18 mouse cellular contexts compared by ENCODE assay signal in the genomic region with DNA sequence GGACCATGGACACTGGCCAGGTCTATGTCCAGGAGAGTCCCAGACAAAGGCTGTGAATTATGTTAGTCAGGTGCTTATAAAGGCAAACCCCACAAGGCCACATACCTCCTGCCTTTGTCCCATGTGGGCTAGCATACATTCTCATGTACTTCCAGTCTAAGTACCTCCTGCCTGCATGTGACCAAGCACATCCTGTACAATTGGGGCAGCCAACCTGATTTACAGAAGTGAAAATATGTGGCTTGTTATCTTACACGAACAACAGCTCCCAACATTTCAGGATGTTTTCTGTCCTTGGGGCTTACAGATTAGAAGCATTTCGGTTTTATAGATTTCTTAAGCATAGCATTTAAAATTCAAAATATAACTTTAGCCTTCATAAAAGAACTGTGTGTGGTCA. TPM values are rescaled to one million over a fixed set of nuclear protein-coding genes. Genes with fewer than 3 reads are reported as not detected.
DNase-seq lines count a peak whose midpoint lies in the region; ATAC-seq and TF ChIP-seq lines count a peak whose summit lies in the region.
"Had no signal": no experiment of that assay in that cellular context is flagged by ENCODE, and none has a peak within 500 bp of the region (broad histone marks: within the 10 kb centered on the region; RNA-seq: fewer than 3 reads in every experiment).

No protein-coding gene starts in this region.

- DNase-seq in A20 (ENCODE audit: low read depth, low spot score) (peak; percentile 49), G1E (ENCODE audit: low spot score) (no peak)
- no peak for DNase-seq in liver, embryonic 11.5 days (ENCODE audit: low spot score)
- no peak for DNase-seq in hindbrain, embryonic 11.5 days (ENCODE audit: low spot score)
- DNase-seq in forebrain, embryonic 11.5 days (ENCODE audit: low spot score), result no peak
- DNase-seq in spleen, postnatal 14 days (ENCODE audit: low spot score in 2 of 2), result no peak
- DNase-seq: adrenal gland, adult 8-10 months; cerebellum, adult 11 months; cerebellum, postnatal 36 days; forebrain, postnatal 0 days; heart, postnatal 10 days; kidney, adult 11 months; left cerebral cortex, postnatal 4 days; lung, adult 18-20 months had no signal

- WGBS in liver, embryonic 11.5 days, result 62% methylated on average over 2 of the region's 2 CpGs
- WGBS in hindbrain, embryonic 11.5 days, result 93% methylated on average over 2 of the region's 2 CpGs
- 88% methylated on average over 2 of the region's 2 CpGs for WGBS in forebrain, embryonic 11.5 days

- no peaks in the 10 kb centered on the region for H3K9me3 ChIP-seq in G1E (replicated peaks)
- H3K9me3 ChIP-seq in liver, embryonic 11.5 days (ENCODE audit: control insufficient read depth, low read length), result no peaks in the 10 kb centered on the region
- H3K9me3 ChIP-seq in hindbrain, embryonic 11.5 days (ENCODE audit: control insufficient read depth, low read length), result no peaks in the 10 kb centered on the region
- no peaks in the 10 kb centered on the region for H3K9me3 ChIP-seq in forebrain, embryonic 11.5 days (ENCODE audit: control insufficient read depth, low read length)
- H3K9me3 ChIP-seq: embryonic facial prominence, embryonic 12.5 days; hindbrain, embryonic 15.5 days; midbrain, embryonic 15.5 days had no signal

- no peak overlapping the region for H3K27ac ChIP-seq in liver, embryonic 11.5 days (ENCODE audit: low read depth, low read length)
- no peak overlapping the region for H3K27ac ChIP-seq in hindbrain, embryonic 11.5 days (ENCODE audit: low read depth, low read length)
- H3K27ac ChIP-seq in forebrain, embryonic 11.5 days (ENCODE audit: low read depth, low read length), result no peak overlapping the region
- H3K27ac ChIP-seq: embryonic facial prominence, embryonic 12.5 days; hindbrain, embryonic 15.5 days; midbrain, embryonic 15.5 days had no signal

- no peak overlapping the region for H3K9ac ChIP-seq in liver, embryonic 11.5 days (ENCODE audit: low read depth, low read length)
- no peak overlapping the region for H3K9ac ChIP-seq in hindbrain, embryonic 11.5 days (ENCODE audit: low read depth, low read length)
- no peak overlapping the region for H3K9ac ChIP-seq in forebrain, embryonic 11.5 days (ENCODE audit: low read length)
- H3K9ac ChIP-seq: embryonic facial prominence, embryonic 12.5 days; forebrain, postnatal 0 days; hindbrain, embryonic 15.5 days; midbrain, embryonic 15.5 days had no signal

- ATAC-seq in G1E (ENCODE audit: extremely low read depth, insufficient number of reproducible peaks, low FRiP score, poor library complexity, severe bottlenecking), result peak; percentile 72
- peak; percentile 19; the same call in 1 of the 2 replicates for ATAC-seq in liver, embryonic 11.5 days (replicated peaks; ENCODE audit: low FRiP score)
- peak; percentile 84 for ATAC-seq in megakaryocyte progenitor cell, adult 5-6 weeks (replicated peaks; ENCODE audit: poor library complexity)
- no peak for ATAC-seq in hindbrain, embryonic 11.5 days (ENCODE audit: low FRiP score)
- no peak for ATAC-seq in forebrain, embryonic 11.5 days (replicated peaks; ENCODE audit: low FRiP score)
- ATAC-seq: forebrain, postnatal 0 days; midbrain, embryonic 15.5 days had no signal

- peaks cover 3% of the 10 kb centered on the region for H3K36me3 ChIP-seq in G1E (replicated peaks)
- no peaks in the 10 kb centered on the region for H3K36me3 ChIP-seq in liver, embryonic 11.5 days (ENCODE audit: control insufficient read depth, insufficient read depth, low read length)
- H3K36me3 ChIP-seq in hindbrain, embryonic 11.5 days (ENCODE audit: control insufficient read depth, insufficient read depth, low read length), result no peaks in the 10 kb centered on the region
- H3K36me3 ChIP-seq in forebrain, embryonic 11.5 days (ENCODE audit: control insufficient read depth, insufficient read depth, low read length), result no peaks in the 10 kb centered on the region
- H3K36me3 ChIP-seq: embryonic facial prominence, embryonic 12.5 days; hindbrain, embryonic 15.5 days; midbrain, embryonic 15.5 days had no signal

- peaks cover 42% of the 10 kb centered on the region for H3K4me1 ChIP-seq in G1E (ENCODE audit: insufficient read depth, low read depth, low read length)
- peaks cover 12% of the 10 kb centered on the region for H3K4me1 ChIP-seq in liver, embryonic 11.5 days (replicated peaks; ENCODE audit: control insufficient read depth, insufficient read depth, low read length)
- no peaks in the 10 kb centered on the region for H3K4me1 ChIP-seq in hindbrain, embryonic 11.5 days (replicated peaks; ENCODE audit: control insufficient read depth, insufficient read depth, low read length)
- no peaks in the 10 kb centered on the region for H3K4me1 ChIP-seq in forebrain, embryonic 11.5 days (replicated peaks; ENCODE audit: control insufficient read depth, insufficient read depth, low read length)
- H3K4me1 ChIP-seq: embryonic facial prominence, embryonic 12.5 days; hindbrain, embryonic 15.5 days; midbrain, embryonic 15.5 days had no signal

- H3K4me3 ChIP-seq in G1E (ENCODE audit: low read depth, low read length), result no peak overlapping the region; the same call in 1 of the 2 replicates
- no peak overlapping the region for H3K4me3 ChIP-seq in liver, embryonic 11.5 days (ENCODE audit: low read depth, low read length)
- no peak overlapping the region for H3K4me3 ChIP-seq in hindbrain, embryonic 11.5 days (ENCODE audit: low read depth, low read length)
- no peak overlapping the region for H3K4me3 ChIP-seq in forebrain, embryonic 11.5 days (ENCODE audit: low read depth, low read length)
- H3K4me3 ChIP-seq: embryonic facial prominence, embryonic 12.5 days; hindbrain, embryonic 15.5 days; midbrain, embryonic 15.5 days had no signal

- no peak for TF ChIP-seq CTCF in G1E (IDR thresholded peaks at IDR 0.05; ENCODE audit: low read depth, low read length)

- no peaks in the 10 kb centered on the region for H3K27me3 ChIP-seq in G1E (ENCODE audit: insufficient read depth, low read length)
- no peaks in the 10 kb centered on the region for H3K27me3 ChIP-seq in liver, embryonic 11.5 days (replicated peaks; ENCODE audit: control insufficient read depth, insufficient read depth, low read length)
- no peaks in the 10 kb centered on the region for H3K27me3 ChIP-seq in hindbrain, embryonic 11.5 days (ENCODE audit: control insufficient read depth, insufficient read depth, low read length)
- no peaks in the 10 kb centered on the region for H3K27me3 ChIP-seq in forebrain, embryonic 11.5 days (ENCODE audit: control insufficient read depth, insufficient read depth, low read length)
- H3K27me3 ChIP-seq: embryonic facial prominence, embryonic 12.5 days; hindbrain, embryonic 15.5 days; midbrain, embryonic 15.5 days had no signal

- H3K4me2 ChIP-seq in liver, embryonic 11.5 days, result no peak overlapping the region
- H3K4me2 ChIP-seq in hindbrain, embryonic 11.5 days (replicated peaks; ENCODE audit: low read depth, low read length), result no peak overlapping the region
- H3K4me2 ChIP-seq in forebrain, embryonic 11.5 days (ENCODE audit: low read depth, low read length, severe bottlenecking), result no peak overlapping the region
- H3K4me2 ChIP-seq: embryonic facial prominence, embryonic 12.5 days; hindbrain, embryonic 15.5 days; midbrain, embryonic 15.5 days had no signal

RNA-seq across cellular contexts. Expression of gene Chac2, which starts 13.9 kb away (rescaled TPM):
- total RNA-seq in G1E (2014; fragmentation: Nextera tagmentation) (16.0 and 18.1 TPM in 2 replicates), G1E (2017) (43.1 and 56.1 TPM in 2 replicates)
- 1.6 and 3.2 TPM in 2 replicates for polyA plus RNA-seq in G1E (2012)
- polyA plus RNA-seq in liver, embryonic 11.5 days (2014; fragmentation: Nextera tagmentation; extraction: Ambion mirVana), result 27.0 and 30.3 TPM in 2 replicates
- 6.5 and 10.3 TPM in 2 replicates for total RNA-seq in megakaryocyte progenitor cell, adult 5-6 weeks (2015)
- total RNA-seq in megakaryocyte progenitor cell, adult 5-6 weeks (2017), result 12.6 and 13.9 TPM in 2 replicates
- 16.7 and 18.8 TPM in 2 replicates for polyA plus RNA-seq in hindbrain, embryonic 11.5 days (2014; fragmentation: Nextera tagmentation; extraction: Ambion mirVana)
- polyA plus RNA-seq in forebrain, embryonic 11.5 days (2014; fragmentation: Nextera tagmentation; extraction: Ambion mirVana), result 13.5 and 14.2 TPM in 2 replicates

RNA-seq across cellular contexts. Expression of gene Erlec1, which starts 45.9 kb away (rescaled TPM):
- total RNA-seq in G1E (2014; fragmentation: Nextera tagmentation), result 70.1 and 76.1 TPM in 2 replicates
- total RNA-seq in G1E (2017), result 30.3 TPM in 2 replicates
- 11.7 and 12.6 TPM in 2 replicates for polyA plus RNA-seq in G1E (2012)
- polyA plus RNA-seq in liver, embryonic 11.5 days (2014; fragmentation: Nextera tagmentation; extraction: Ambion mirVana), result 8.1 TPM in 2 replicates
- total RNA-seq in megakaryocyte progenitor cell, adult 5-6 weeks (2015), result 43.6 and 48.1 TPM in 2 replicates
- 20.9 and 31.6 TPM in 2 replicates for total RNA-seq in megakaryocyte progenitor cell, adult 5-6 weeks (2017)
- 9.1 and 13.2 TPM in 2 replicates for polyA plus RNA-seq in hindbrain, embryonic 11.5 days (2014; fragmentation: Nextera tagmentation; extraction: Ambion mirVana)
- 9.0 TPM in 2 replicates for polyA plus RNA-seq in forebrain, embryonic 11.5 days (2014; fragmentation: Nextera tagmentation; extraction: Ambion mirVana)

Comparison
In these comparisons a context has a peak if more than half of its experiments do, and no peak if none do; other contexts are left out.
1. ATAC-seq: peak in G1E (single experiment), liver, embryonic 11.5 days (single experiment) and megakaryocyte progenitor cell, adult 5-6 weeks (single experiment); none in hindbrain, embryonic 11.5 days (single experiment) and forebrain, embryonic 11.5 days (single experiment).